Mouse (Mus musculus) liver (tissue): ENCODE data around the gene Rps27a.
"Not testable (repeated sequence)": the region's sequence is repeated elsewhere in the genome, so short reads cannot be mapped to it uniquely, and the experiment has no call there.

Experiments used
- DNase-seq: peaks from one replicate; pipeline ENCODE4 v3.0.0-alpha.2; 2020; ENCODE audit warnings: mixed read lengths

Gene Rps27a

GRCm38 (mm10) chr11:29547752-29548503, at the start of gene Rps27a, which contains the start of gene Clhc1:
Gene Rps27a, minus strand, starts transcription at chr11:29548109.
Gene Clhc1, plus strand, starts transcription at chr11:29547950.
- DNase-seq: peak; percentile 94

- DNase-seq: no peak
Measured at GRCm38 (mm10) chr11:29597159-29597558, 49.2 kb upstream of the Rps27a start.

GRCm38 (mm10) chr11:29595217-29595616, 47.3 kb upstream of the Rps27a start:
- no peak for DNase-seq

- DNase-seq: no peak
Measured at GRCm38 (mm10) chr11:29579610-29580009, 31.7 kb upstream of the Rps27a start.

GRCm38 (mm10) chr11:29572656-29573055, 24.7 kb upstream of the Rps27a start:
- no peak for DNase-seq

GRCm38 (mm10) chr11:29571536-29571935, 23.6 kb upstream of the Rps27a start:
- DNase-seq: no peak

- DNase-seq: no peak
Measured at GRCm38 (mm10) chr11:29563406-29563805, 15.5 kb upstream of the Rps27a start.

- DNase-seq: no peak
Measured at GRCm38 (mm10) chr11:29560990-29561389, 13.1 kb upstream of the Rps27a start.

- DNase-seq: no peak
Measured at GRCm38 (mm10) chr11:29560452-29560851, 12.5 kb upstream of the Rps27a start.

- no peak for DNase-seq
Measured at GRCm38 (mm10) chr11:29549425-29549778, 1.5 kb upstream of the Rps27a start.

GRCm38 (mm10) chr11:29548504-29549424, 855 bp upstream of the Rps27a start:
- DNase-seq: peak; percentile 8

- DNase-seq: no peak
Measured at GRCm38 (mm10) chr11:29547249-29547751, 609 bp downstream of the Rps27a start.

- no peak for DNase-seq
Measured at GRCm38 (mm10) chr11:29546762-29547161, 1.1 kb downstream of the Rps27a start.

- DNase-seq: not testable (repeated sequence)
Measured at GRCm38 (mm10) chr11:29546297-29546696, 1.6 kb downstream of the Rps27a start.

- not testable (repeated sequence) for DNase-seq
Measured at GRCm38 (mm10) chr11:29545150-29545752, 2.7 kb downstream of the Rps27a start.

GRCm38 (mm10) chr11:29544225-29544945, 3.5 kb downstream of the Rps27a start:
- DNase-seq: no peak

- no peak for DNase-seq
Measured at GRCm38 (mm10) chr11:29538201-29538600, 9.7 kb downstream of the Rps27a start.

GRCm38 (mm10) chr11:29525988-29526794, 21.7 kb downstream of the Rps27a start, which contains the start of gene Mtif2:
Gene Mtif2, plus strand, starts transcription at chr11:29526408.
- DNase-seq: peak; percentile 88

GRCm38 (mm10) chr11:29514682-29515412, 33.1 kb downstream of the Rps27a start, which contains the start of gene Prorsd1:
Gene Prorsd1, minus strand, starts transcription at chr11:29515033.
- peak; percentile 97 for DNase-seq

- no peak for DNase-seq
Measured at GRCm38 (mm10) chr11:29514325-29514681, 33.6 kb downstream of the Rps27a start.
